Mouse (Mus musculus) hematopoietic stem cell, adult 5-6 weeks (primary cell): ENCODE measurements around the gene Cib3. TPM values are rescaled to one million over a fixed set of nuclear protein-coding genes. Genes with fewer than 3 reads are reported as not detected.
A peak's percentile ranks its signal among the peaks of the same experiment; 100 is the strongest.

Source experiments
- ATAC-seq, 2 experiments: fragments of 125-278 bp in 1 of 2; replicated peaks in 1 of 2; 2 replicates each; pipeline ENCODE4 v1.8.0; 2016 to 2017; ENCODE audit warnings: inconsistent platforms in 2 of 2, mild to moderate bottlenecking in 2 of 2, moderate number of reproducible peaks in 2 of 2, low read depth in 1 of 2, moderate TSS enrichment in 1 of 2; ENCODE audit not compliant: low FRiP score in 2 of 2, poor library complexity in 2 of 2, severe bottlenecking in 2 of 2, insufficient read depth in 1 of 2, low TSS enrichment in 1 of 2
- total RNA-seq: library from RNA; stranded (forward); fragments of 172-1452, 232-1000 nt; gene quantifications from 2 replicates; pipeline ENCODE4 v1.2.3, GENCODE M21; 2017

The Cib3 gene
- total RNA-seq, 1 experiment from 2014 or later, result not detected

- ATAC-seq, result peak; percentile 94 to 96
Measured at GRCm38 (mm10) chr8:72160707-72161697, 51.6 kb downstream of the Cib3 start, which contains the start of gene Rab8a. TSS of gene Rab8a (plus strand) at chr8:72161200.

GRCm38 (mm10) chr8:72160007-72160406 is 52.6 kb downstream of the Cib3 start:
- ATAC-seq, result no peak

GRCm38 (mm10) chr8:72158726-72159125 is 53.9 kb downstream of the Cib3 start:
- ATAC-seq, result no peak

- no peak for ATAC-seq
Measured at GRCm38 (mm10) chr8:72158096-72158495, 54.5 kb downstream of the Cib3 start.

Other genes with a start within 250 kb of the Cib3 start
- 1.3 and 3.4 TPM in 2 replicates for gene Cyp4f18, start 203.2 kb downstream of the Cib3 start, total RNA-seq
- gene Olfr372, start 171.6 kb downstream of the Cib3 start, total RNA-seq, result not detected in 2 replicates
- gene Olfr373, start 129.7 kb downstream of the Cib3 start, total RNA-seq, result not detected in 2 replicates
- gene Olfr374, start 105.8 kb downstream of the Cib3 start, total RNA-seq, result not detected in 2 replicates
- gene Tpm4, start 77.9 kb downstream of the Cib3 start, total RNA-seq, result 51.1 and 73.7 TPM in 2 replicates
- gene Rab8a, start 51.6 kb downstream of the Cib3 start, total RNA-seq, result 317 and 486 TPM in 2 replicates
- gene Hsh2d, start 23.2 kb downstream of the Cib3 start, total RNA-seq, result 10.1 and 14.3 TPM in 2 replicates
- gene Gm11034, start 799 bp upstream of the Cib3 start, total RNA-seq, result not detected in 2 replicates
- gene Fam32a, start 6.9 kb upstream of the Cib3 start, total RNA-seq, result 67.6 and 81.8 TPM in 2 replicates
- 70.2 and 79.2 TPM in 2 replicates for gene Ap1m1, start 27.2 kb upstream of the Cib3 start, total RNA-seq
- 35.8 and 41.2 TPM in 2 replicates for gene Gm10282, start 92.4 kb upstream of the Cib3 start, total RNA-seq
- 9.4 and 17.1 TPM in 2 replicates for gene Klf2, start 106.2 kb upstream of the Cib3 start, total RNA-seq
- 50.0 and 54.2 TPM in 2 replicates for gene Eps15l1, start 208.6 kb upstream of the Cib3 start, total RNA-seq
- gene Calr3, start 231.0 kb upstream of the Cib3 start, total RNA-seq, result 4.0 and 4.6 TPM in 2 replicates
- gene 1700030K09Rik, start 231.0 kb upstream of the Cib3 start, total RNA-seq, result 6.4 and 9.3 TPM in 2 replicates